Mouse (Mus musculus): Measurements from ENCODE around the gene Prkg1.

DNA sequence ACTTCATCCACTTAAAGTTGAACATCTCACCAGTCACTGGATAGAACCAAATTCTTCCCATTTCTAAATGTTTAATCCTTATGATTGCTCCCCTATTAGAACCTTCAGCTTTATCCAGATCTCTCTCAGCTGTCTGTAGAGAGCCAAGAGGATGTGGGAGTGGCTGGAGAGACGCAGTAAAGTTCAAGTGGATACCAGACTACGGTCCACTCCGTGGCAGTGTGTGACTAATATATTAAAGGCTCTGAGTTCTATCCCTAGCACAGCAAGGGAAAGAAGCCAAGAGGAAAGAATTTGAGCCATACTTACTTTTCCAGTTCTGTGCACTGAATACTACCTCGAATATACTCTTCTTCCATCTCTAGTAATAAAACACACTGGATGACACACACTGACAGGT lies 919.9 kb downstream of the Prkg1 start:
- no peak for TF ChIP-seq POLR2A (IDR thresholded peaks at IDR 0.05; ENCODE audit: insufficient read depth, low read depth, low read length)
- TF ChIP-seq CTCF (IDR thresholded peaks at IDR 0.05), result no peak
- TF ChIP-seq EP300 (IDR thresholded peaks at IDR 0.05; ENCODE audit: insufficient read depth, low read depth, low read length), result no peak
